Mouse (Mus musculus) E14TG2a.4 (cell line): ENCODE measurements around the gene Ube2j1.

Experiments used
- H3K27me3 ChIP-seq: 2 replicates; pipeline ENCODE4 v1.6.1; 2014; ENCODE audit warnings: low read length, control low read depth; ENCODE audit not compliant: insufficient read depth
- H3K36me3 ChIP-seq: 2 replicates; pipeline ENCODE4 v1.6.1; 2014; ENCODE audit warnings: low read length, control low read depth; ENCODE audit not compliant: insufficient read depth
- H3K4me1 ChIP-seq: replicated peaks from 2 replicates; pipeline ENCODE4 v1.6.1; 2014; ENCODE audit warnings: low read depth, low read length, control low read depth
- H3K4me3 ChIP-seq: replicated peaks from 2 replicates; pipeline ENCODE4 v1.5.1; 2014; ENCODE audit warnings: mild to moderate bottlenecking, low read length
- H3K9me3 ChIP-seq: 2 replicates; pipeline ENCODE4 v1.6.1; 2014; ENCODE audit warnings: low read length, control low read depth
- CTCF ChIP-seq: conservative IDR thresholded peaks from 2 replicates; pipeline ENCODE4 v1.5.1; 2014; ENCODE audit warnings: low read length
- NANOG ChIP-seq: IDR thresholded peaks from 2 replicates; pipeline ENCODE4 v1.6.1; 2014; ENCODE audit warnings: borderline replicate concordance, low read length, mixed read lengths
- POU5F1 ChIP-seq: IDR thresholded peaks from 2 replicates; pipeline ENCODE4 v1.6.1; 2014; ENCODE audit warnings: low read length, borderline replicate concordance

Ube2j1 gene

DNA sequence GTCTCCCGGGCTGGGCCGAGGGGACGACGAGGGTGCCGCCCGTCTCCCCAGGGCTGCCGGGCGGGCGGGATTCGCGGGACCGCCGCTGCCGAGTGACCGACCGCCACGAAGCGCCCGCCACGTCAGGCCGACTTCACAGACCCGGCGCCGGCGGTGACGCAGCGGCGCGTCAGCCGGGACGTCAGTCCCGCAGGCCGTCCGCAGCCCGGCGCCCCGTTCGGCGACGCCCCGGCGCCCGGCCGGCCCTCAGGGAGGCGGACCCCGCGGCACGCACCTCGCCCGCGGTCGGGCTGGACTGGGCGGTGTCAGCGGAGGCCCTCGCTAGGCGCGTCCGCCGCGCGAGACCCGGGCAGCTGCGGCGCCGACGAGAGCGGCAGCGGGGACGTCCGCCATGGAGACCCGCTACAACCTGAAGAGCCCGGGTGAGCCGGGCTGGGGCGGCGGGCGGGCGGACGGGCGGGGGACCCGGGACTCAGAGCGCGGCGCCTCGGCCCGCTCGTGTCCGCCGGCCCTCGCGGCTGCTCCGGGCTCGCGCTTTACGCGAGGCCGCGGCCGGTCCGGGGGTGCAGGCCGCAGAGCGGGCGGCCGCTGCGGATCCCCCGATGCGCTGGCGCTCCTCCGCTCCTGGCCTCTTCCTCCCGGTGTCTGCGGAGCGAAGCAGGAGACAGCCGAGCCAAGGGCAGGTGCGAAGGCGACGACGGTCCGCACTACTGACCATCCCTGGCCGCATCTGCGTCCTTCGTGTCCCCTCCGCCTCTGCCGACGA is at the start of gene Ube2j1:
Gene Ube2j1, plus strand, starts transcription at position 222 of the 766 bp plus-strand sequence.
- TF ChIP-seq CTCF (no peak), POU5F1 (no peak), NANOG (no peak)
- Histone ChIP-seq H3K4me3 (peak within 1 kb of the TSS; percentile 85), H3K36me3 (no peaks in the 10 kb centered on the region), H3K9me3 (peaks cover 4% of the 10 kb centered on the region; the same call in 1 of the 2 replicates), H3K27me3 (peaks cover 58% of the 10 kb centered on the region), H3K4me1 (peaks cover 12% of the 10 kb centered on the region)

DNA sequence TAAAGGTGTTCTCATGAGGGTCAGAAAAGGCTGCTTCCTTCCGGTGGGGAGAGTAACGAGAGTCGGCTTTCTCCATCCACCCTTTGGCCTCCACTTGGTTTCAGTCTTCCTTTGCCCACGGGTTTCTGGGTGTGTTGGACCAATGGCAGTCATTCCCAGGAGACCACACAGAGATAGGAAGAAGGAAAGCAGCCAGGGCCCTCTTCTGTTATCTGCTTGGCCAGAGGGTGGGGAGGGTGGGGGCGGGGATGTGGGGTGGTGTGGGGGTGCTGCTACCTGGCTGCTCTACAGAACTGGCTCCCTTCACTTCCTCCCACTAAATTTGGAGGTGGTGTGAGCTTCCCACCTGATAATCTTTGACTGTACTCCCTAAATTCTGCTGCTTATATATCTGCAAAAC is 49.6 kb upstream of the Ube2j1 start:
- Histone ChIP-seq H3K27me3 (peaks cover 14% of the 10 kb centered on the region), H3K4me1 (peaks cover 63% of the 10 kb centered on the region), H3K4me3 (0 out of 2 replicates have a peak overlapping the region, but pooled peaks have one; percentile 5), H3K36me3 (no peaks in the 10 kb centered on the region), H3K9me3 (no peaks in the 10 kb centered on the region)
- TF ChIP-seq CTCF (no peak), POU5F1 (no peak), NANOG (no peak)

DNA sequence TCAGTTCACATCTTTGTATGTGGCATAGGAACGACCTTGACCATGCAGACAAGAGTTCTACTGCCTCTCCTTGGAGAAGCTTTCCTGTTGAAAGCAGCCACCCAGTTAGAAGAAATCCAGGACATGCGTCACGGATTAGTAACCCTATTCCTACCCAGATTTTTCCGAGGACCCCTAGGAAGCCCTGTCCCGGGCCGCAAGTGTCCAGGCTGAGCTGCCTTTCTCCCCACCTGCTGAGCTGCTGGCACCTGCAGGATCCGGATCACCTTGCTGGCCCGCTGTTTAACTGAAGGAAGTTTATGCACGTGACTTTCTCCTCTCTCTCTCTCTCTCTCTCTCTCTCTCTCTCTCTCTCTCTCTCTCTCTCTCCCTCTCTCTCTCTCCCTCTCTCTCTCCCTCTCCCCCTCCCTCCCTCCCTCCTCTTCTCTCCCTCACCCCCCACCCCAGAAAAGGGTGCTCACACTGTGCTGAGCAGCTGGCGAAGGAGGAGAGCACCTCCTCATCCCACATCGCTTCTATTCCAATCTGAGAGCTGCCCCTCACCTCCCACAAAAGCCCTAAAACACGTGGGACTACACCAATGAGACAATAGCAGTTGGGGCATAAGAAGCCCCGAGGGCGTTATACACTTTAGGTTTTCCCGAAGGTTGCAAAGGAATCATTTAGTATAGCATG is 49.0 kb upstream of the Ube2j1 start:
- no peaks in the 10 kb centered on the region for H3K36me3 ChIP-seq
- H3K4me3 ChIP-seq = peak overlapping the region; percentile 89
- H3K4me1 ChIP-seq = peaks cover 69% of the 10 kb centered on the region
- TF ChIP-seq NANOG = no peak
- no peaks in the 10 kb centered on the region for H3K9me3 ChIP-seq
- peaks cover 14% of the 10 kb centered on the region for H3K27me3 ChIP-seq

DNA sequence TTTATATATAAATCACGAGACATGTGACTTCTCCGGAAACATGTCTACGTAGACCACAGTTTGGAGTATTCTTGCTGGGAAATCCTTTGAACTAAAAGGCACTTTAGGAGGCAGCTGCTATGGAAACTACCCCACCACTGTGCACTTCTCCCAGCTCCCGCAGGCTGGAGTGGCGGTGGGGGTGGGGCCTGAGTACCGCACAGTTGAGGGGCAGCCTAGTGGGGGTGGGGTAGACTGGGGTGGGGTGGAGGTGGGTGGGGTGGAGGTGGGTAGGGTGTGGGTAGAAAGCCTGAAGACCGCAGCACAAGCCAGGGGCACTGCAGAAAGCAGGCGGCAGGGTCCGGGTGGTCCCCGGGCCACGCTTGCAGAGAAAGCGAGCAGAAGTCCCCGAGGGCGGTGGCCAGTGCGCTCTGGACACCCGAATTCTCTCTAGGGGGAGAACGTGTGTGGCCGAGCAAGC is 48.5 kb upstream of the Ube2j1 start, which contains the start of gene Rragd:
Gene Rragd, plus strand, starts transcription at position 322 of the 460 bp plus-strand sequence.
- Histone ChIP-seq H3K36me3 (no peaks in the 10 kb centered on the region), H3K4me3 (peak within 1 kb of the TSS; percentile 89), H3K4me1 (peaks cover 74% of the 10 kb centered on the region), H3K27me3 (peaks cover 14% of the 10 kb centered on the region), H3K9me3 (no peaks in the 10 kb centered on the region)
- TF ChIP-seq POU5F1 (no peak), NANOG (no peak), CTCF (no peak)

DNA sequence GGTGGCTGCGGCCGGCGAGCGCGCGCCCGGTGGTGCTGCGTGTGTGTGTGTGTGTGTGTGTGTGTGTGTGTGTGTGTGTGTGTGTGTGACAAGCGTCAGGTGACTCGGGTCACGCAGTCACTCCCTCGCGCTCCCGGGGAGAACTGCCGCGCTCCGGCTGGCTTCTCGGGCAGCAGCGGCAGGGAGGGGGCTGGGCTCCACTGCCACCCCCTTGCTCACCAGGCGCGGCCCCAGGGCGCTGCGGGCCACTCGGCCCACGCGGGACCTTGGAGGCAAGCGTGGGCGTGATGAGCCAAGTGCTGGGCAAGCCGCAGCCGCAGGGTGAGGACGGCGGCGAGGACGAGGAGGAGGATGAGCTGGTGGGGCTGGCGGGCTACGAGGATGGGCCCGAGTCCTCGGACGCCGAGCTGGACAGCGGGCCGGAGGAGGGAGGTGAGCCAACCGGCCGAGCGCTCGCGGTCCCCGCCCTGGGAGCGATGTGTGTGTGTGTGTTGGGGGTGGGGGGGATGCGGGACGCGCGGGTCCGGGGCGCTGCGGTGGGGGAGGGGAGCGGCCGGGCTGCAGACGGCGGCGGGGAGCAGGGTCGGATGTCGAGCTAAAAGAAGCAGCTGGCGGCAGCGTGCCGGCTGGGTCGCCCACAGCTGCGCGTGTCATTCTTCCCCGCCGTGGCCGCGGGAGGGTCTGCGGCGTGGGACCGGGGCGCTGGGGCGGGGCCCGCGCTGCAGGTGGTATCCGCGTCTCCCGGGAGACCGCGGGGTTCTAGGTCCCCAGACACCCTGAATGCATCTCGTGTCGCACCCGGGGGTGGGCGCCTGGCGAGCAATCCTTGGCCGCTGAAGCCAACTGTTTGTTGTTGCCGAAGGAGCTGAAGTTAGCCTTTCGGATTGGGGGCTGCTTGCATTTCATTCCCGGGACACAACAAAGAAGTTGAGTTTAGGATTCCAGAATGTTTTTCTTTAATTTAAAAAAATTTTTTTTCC is 47.8 kb upstream of the Ube2j1 start:
- TF ChIP-seq NANOG = no peak
- no peak for TF ChIP-seq CTCF
- TF ChIP-seq POU5F1 = no peak
- H3K4me1 ChIP-seq = peaks cover 77% of the 10 kb centered on the region
- H3K4me3 ChIP-seq = peak overlapping the region; percentile 89
- H3K36me3 ChIP-seq = no peaks in the 10 kb centered on the region
- H3K9me3 ChIP-seq = no peaks in the 10 kb centered on the region
- H3K27me3 ChIP-seq = peaks cover 14% of the 10 kb centered on the region

DNA sequence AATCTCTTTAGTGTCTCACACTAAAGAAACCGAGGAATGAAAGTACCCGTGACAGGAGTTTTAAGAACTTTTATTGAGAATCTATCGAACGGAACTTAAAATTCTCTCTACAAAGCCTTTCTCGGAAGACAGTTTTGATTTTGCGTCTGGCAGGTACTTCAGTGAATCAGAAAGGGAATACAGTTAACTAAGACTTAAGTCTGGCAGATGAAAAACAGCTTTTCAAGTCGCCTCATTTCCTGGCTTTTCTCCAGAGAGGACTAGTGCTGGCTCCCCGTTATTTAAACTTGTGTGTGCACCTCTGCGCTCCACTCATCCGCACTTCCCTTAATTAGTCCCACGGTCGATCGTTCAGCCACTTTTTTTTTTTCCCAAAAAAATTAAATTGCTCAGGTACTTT is 47.0 kb upstream of the Ube2j1 start:
- TF ChIP-seq NANOG = no peak
- no peak for TF ChIP-seq CTCF
- TF ChIP-seq POU5F1 = no peak

DNA sequence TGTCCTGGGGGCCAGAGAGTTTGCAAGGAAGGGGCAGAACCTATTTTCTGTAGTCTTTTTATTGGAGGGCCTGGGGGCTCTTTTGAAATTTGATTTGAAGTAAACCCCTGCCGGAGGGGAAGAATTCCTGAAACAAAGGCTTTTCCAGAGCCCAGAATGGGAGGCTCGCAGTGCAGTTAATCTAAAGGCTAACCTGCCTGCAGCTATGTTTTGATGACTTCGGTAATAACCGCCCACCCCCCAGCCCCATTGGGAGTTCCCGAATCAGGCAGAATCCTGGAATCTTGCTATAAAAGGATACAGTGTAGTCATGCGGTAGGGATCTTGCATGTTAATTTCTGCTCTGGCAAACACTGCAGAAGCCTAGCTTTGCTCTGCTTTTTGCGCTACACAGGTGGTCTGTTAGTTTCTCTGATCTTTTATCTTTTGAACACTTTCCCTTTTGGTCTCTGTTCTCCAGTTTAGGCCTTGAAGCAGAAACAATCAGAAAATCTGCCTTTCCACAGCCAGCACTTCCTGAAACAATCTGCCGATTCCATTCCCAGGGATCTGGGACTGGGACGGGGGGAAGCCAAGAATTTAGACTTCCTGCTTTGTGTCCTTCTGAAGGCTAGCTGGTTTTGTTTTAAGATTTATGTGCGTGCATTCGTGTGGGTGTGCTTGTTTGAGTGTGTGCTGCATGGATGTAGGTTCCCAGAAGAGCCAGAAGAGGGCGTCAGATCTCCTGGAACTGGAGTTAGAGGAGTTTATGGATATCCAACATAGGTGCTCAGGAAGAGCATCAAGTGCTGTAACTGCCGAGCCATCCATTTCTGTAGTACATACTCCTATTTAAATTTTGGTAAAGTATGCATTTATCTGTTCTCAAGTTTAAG is 46.2 kb upstream of the Ube2j1 start:
- Histone ChIP-seq H3K4me3 (peak overlapping the region; percentile 89), H3K4me1 (peaks cover 67% of the 10 kb centered on the region), H3K27me3 (peaks cover 14% of the 10 kb centered on the region), H3K36me3 (no peaks in the 10 kb centered on the region), H3K9me3 (no peaks in the 10 kb centered on the region)
- peak; percentile 75; the same call in 1 of the 2 replicates for TF ChIP-seq NANOG
- TF ChIP-seq POU5F1 = no peak
- TF ChIP-seq CTCF = peak; percentile 67

More for the DNA sequence above, 47.0 kb upstream of the Ube2j1 start:
- H3K36me3 ChIP-seq = no peaks in the 10 kb centered on the region
- peak overlapping the region; percentile 89 for H3K4me3 ChIP-seq
- no peaks in the 10 kb centered on the region for H3K9me3 ChIP-seq
- H3K4me1 ChIP-seq = peaks cover 75% of the 10 kb centered on the region
- H3K27me3 ChIP-seq = peaks cover 14% of the 10 kb centered on the region

DNA sequence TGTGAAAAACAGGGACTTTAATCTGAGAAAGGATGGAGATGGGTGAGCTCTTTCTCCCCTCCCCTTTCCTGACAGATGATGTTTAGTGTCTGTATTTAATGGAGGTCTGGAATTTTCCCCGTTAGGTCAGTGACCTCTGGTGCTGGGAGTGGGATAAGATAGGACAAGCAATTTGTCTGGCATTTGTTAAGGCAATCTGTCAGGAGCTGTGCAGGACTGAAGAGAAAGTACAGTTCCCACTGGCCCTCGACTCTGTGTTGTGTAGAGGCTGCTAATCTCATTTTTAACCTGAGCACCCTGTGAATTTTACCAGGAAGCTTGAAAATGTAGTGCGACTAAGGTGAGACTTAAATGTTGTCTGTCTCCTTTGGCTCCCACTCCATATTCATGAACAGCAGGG is 45.5 kb upstream of the Ube2j1 start:
- H3K4me1 ChIP-seq = peaks cover 63% of the 10 kb centered on the region
- peak overlapping the region; percentile 89 for H3K4me3 ChIP-seq
- no peaks in the 10 kb centered on the region for H3K9me3 ChIP-seq
- TF ChIP-seq CTCF = no peak
- no peak for TF ChIP-seq NANOG
- no peak for TF ChIP-seq POU5F1
- no peaks in the 10 kb centered on the region for H3K36me3 ChIP-seq
- H3K27me3 ChIP-seq = peaks cover 14% of the 10 kb centered on the region
